Mouse (Mus musculus): Measurements from ENCODE around the gene Spen.

Spen gene

DNA sequence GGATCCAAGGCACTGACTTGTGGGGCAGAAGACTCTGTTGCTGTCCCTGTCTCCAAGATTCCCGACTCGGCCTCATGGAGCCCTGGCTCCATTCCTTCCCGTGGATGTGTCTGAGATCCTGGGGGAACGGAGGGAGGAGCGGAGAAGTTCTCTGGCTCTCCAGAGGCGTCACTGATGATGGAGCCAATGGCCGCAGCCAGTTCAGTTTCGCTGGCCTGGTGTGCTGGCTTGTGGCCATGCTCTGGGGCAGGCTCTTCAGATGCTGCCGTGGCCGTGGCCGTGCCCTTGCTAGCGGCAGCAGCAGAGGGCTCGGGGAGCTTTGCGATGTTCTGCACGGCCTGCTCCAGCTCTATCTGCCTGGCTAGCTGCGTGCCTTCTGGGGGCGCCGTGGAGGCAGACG is 64.0 kb downstream of the Spen start:
- peak; percentile 31 for DNase-seq (ENCODE audit: low read depth, low spot score)

DNA sequence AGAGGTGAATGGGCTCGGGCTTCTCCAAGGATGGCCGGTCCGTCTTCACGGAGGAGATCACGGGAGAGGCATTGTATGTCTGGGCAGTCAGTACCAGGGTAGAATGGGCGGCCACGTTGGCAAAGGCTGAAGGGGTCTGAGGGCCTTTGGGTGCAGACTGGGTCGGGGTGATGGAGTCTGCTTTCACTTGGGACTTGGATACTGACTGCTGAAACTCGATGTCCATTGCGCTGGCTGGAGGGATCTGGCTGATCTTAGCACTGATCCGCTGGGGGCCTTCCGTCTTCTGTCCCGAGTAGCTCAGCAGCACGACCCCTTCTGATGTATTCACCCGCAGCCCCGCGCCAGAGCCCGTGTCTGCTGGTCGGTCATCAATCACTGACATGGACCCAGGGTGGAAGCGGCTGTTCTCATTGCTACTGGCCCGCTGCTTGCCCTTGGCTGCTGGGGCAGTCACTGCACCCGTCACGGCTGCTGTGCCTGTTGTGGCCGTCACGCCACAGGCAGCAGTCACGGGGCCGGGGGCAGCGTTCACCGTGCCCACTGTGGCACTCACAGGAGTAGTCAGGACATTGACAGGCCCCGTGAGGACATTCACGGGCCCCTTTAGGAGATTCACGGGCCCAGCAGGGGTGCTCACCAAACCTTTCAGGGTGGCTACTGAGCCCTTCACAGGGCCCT is 65.6 kb downstream of the Spen start:
- DNase-seq (ENCODE audit: low read depth, low spot score), result no peak

DNA sequence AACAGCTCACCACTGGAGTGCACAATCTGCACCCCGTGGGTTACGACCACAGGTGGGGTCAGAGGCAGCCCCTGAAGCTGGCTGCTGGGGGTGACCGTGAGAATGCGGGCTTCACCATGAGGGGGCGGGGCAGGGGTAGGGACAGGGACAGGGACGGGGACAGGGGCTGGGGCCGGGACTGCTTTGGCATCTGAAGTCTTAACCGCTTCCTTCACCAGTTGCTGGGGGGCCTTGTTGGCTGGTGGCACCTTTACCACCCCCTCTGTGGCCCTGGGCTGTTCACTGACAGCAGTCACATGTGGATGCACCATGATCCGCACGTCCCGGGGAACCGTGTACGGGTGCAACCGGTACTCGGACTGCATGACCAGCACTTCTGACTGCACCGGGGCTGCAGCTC is 66.9 kb downstream of the Spen start:
- no peak for DNase-seq (ENCODE audit: low read depth, low spot score)

DNA sequence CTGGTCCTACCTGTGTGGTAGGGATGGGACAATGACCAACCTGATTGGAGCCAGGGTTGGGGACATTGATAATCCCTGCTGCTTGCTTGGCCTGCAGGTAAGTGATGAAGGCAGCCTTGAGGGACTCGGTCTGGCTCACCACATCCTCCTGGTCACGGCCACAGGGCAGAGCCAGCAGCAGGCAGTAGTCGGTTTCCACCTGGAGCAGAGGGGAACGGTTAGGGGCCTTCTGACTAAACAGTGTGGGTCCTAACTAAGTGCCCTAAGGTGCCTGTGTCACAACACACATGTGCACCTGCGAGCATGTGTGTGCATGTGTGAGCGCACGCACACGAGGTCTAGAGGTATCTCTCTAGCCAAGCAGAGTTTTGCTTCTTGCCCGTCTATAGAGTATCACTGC is 69.1 kb downstream of the Spen start:
- no peak for DNase-seq (ENCODE audit: low read depth, low spot score)

DNA sequence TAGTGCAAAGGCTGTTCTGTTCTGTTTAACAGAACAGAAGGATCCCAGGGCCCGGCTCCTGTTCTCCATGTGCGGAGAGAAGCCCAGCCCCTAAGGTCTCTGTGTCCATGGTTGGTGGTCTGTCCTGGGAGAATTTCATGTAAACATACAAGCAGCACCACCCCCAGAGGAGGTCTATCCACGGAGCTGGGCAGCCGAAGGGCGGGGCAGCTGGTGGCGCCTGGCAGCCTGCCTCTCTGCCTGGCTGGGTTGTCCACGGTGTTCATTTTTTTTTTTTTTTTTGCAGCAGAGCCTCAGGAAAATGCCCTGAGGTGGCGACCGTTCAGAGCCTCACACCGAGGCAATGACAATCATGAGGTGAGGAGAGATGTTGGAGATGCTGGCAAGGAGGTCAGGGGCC is 69.8 kb downstream of the Spen start:
- no peak for DNase-seq (ENCODE audit: low read depth, low spot score)

DNA sequence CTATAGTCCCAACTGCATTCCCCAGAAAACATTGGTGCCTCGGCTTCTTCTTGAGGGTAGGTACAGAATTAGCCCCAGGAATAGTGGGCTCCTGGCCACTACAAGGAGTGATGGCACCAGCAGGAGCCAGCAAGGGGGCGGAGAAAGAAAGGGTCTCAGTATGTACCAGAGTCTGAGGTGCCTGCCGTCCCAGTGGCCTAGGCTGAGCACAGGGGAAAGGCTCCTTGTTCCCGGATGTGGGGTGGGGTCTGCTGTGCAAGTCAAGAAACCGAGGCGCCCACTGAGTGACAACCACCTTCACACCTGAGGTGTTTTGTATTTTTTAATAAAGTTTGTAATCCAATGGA is 70.8 kb downstream of the Spen start:
- no peak for DNase-seq (ENCODE audit: low read depth, low spot score)

DNA sequence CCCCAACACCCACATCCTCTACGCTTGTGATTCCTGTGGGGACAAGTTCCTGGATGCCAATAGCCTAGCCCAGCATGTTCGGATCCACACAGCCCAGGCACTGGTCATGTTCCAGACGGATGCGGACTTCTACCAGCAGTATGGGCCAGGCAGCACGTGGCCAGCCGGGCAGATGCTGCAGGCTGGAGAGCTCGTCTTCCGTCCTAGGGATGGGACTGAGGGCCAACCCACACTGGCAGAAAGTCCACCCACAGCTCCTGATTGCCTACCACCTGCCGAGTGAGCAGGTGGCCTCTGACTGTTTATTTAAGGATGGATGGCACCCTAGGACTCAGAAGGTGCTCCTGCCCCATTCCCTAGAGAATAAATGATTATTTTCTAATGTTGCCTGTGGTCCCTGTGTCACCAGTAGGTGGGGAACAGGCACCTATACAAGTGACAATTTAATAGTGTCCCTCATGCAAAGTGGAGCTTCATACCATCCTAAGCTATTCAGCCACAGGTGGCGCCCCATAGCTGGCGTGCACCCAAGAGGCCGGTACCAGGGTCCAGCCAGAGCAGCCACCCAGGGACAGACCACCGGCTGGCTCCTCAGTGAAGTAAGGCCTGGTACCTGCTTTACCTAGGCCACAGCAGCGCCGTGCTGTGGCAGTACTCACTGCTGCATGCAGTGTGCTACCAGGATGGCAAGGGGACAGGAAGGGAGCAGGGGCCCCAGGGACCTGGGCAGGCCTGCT is 71.4 kb downstream of the Spen start:
- no peak for DNase-seq (ENCODE audit: low read depth, low spot score)

DNA sequence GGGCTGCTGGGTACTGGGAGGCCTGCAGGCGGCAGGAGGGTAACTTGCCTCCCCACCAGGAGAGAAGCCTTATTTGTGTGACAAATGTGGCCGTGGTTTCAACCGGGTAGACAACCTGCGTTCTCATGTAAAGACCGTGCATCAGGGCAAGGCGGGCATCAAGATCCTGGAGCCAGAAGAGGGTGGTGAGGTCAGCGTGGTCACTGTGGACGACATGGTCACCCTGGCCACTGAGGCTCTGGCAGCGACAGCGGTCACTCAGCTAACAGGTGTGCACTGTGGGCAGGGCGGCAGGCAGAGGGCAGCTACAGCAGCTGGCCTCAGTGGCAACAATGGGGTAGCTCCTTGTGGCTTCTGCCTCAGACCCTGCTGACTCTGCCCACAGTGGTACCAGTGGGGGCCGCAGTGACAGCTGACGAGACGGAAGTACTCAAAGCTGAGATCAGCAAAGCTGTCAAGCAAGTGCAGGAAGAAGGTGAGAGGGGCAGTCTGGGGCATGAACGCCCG is 72.1 kb downstream of the Spen start:
- DNase-seq (ENCODE audit: low read depth, low spot score), result no peak

DNA sequence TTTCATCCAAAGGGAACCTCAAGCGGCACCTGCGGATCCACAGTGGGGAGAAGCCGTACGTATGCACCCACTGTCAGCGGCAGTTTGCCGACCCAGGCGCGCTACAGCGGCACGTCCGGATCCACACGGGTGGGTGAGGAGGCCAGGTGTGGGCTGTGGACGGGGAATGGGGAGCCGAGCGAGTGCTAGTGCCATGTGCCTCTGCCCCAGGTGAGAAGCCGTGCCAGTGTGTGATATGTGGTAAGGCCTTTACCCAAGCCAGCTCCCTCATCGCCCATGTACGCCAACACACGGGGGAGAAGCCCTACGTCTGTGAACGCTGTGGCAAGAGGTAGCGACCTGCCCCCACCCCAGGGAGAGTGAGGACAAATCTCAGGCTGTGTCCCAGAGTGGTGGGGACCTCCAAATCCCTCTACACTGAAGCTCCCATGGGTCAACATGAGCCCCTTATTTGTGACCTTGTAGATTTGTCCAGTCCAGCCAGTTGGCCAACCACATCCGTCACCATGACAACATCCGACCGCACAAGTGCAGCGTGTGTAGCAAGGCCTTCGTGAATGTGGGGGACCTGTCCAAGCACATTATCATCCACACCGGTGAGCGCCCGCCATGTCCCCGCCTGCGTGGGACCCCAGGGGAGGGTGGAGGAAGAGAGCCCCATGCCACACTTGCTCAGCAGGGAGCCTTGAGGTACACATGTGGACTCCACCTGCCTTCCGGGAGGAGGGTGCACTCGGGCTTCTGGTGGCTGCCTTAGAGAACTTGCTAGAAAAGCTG is 72.7 kb downstream of the Spen start:
- DNase-seq (ENCODE audit: low read depth, low spot score), result no peak

DNA sequence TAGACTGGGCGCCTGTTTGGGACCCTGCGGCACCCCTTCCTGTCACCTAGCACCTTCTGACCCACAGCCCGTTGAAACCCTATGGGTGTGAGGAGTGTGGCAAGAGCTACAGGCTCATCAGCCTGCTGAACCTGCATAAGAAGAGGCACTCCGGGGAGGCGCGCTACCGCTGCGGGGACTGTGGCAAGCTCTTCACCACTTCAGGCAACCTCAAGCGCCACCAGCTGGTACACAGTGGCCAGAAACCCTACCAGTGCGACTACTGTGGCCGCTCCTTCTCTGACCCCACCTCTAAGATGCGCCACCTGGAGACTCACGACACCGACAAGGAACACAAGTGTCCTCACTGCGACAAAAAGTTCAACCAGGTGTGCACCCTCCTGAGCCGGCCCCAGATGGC is 73.7 kb downstream of the Spen start:
- peak; percentile 68 for DNase-seq (ENCODE audit: low read depth, low spot score)

DNA sequence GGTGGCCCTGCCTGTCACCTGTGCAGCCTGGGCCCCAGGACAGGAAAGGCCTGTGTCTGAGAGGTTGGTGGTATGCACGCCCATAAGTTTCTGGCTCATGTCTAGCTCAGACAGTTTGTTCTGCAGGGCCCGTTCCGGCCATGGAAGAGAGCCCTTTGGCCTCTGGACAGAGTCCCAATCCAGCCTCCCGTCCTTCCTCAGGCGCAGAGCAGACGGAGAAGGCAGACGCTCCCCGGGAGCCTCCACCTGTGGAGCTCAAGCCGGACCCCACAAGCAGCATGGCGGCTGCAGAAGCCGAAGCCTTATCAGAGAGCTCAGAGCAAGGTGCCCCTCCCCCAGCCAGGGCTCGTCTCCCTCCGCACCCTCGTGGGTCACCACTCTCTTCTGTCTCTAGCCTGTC is 74.9 kb downstream of the Spen start:
- no peak for DNase-seq (ENCODE audit: low read depth, low spot score)

DNA sequence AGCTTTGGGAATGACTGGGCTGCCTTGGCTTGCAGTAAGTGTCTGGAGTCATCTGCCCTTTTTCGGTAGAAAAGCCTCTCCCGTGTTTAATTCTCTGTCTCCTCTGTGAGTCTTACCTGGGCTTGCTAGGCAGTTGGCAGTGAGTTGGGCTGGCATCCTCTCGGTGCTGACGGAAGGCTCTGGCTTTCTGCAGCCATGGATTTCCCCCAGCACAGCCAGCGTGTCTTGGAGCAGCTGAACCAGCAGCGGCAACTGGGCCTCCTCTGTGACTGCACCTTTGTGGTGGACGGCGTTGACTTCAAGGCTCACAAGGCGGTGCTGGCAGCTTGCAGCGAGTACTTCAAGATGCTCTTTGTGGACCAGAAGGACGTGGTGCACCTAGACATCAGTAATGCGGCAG is 76.8 kb downstream of the Spen start:
- DNase-seq (ENCODE audit: low read depth, low spot score), result no peak

DNA sequence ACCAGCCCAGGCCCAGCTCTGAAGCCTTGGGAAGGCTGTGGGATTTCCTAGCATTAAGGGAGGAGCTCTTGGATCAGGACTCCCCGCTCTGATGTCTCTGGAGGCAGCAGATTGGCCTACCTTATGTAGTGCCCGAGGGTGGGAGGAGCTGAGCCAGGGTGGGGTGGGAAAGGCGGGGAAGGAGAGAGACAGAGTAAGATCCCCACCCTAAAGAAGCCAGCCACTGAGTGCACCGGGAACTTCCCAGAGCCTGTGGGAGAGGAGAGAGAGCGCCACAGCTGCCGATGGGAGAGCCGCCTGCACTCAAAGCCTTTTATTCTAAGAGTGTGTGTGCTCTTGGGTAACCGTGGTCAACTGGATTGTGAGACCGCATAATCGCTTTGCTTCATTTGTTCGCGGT is 77.3 kb downstream of the Spen start:
- DNase-seq (ENCODE audit: low read depth, low spot score), result no peak

DNA sequence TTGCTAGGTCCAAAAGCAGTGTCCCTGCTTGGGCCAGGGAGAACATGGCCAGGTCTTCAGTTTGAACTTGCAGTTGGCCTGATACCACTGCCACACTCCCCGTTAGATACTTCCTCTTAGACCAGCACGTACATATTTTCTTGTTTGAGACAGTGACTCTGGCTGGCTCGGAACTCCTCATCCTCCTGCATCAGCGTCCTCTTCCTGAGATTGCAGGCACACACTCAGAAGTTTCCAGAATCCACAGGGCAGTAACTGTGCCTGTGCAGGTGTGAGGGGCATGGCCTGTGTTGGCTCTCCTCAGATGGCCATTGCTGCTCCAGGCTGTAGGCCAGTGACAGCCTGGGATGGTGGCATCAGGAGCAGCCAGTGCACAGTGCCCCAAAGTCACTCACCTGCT is 77.9 kb downstream of the Spen start:
- DNase-seq (ENCODE audit: low read depth, low spot score), result no peak

DNA sequence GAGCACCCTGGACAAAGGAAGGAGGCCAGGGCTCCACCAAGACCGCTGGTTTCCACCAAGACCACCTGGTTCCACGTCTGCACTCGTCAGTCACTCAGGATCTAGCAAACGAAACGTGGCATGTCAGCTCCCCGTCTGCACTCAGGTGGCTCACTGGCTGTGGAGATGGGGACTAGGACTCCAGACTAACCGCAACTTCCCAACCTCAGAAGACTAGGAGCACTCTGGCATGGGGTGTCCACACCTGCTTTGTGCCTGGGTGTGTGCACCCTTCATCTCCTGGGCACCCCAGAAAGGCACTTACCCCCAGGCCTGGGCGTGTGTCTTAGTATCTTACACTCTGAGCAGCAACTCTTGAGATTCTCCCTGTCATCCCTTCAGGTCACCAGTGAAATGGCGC is 78.6 kb downstream of the Spen start:
- no peak for DNase-seq (ENCODE audit: low read depth, low spot score)

DNA sequence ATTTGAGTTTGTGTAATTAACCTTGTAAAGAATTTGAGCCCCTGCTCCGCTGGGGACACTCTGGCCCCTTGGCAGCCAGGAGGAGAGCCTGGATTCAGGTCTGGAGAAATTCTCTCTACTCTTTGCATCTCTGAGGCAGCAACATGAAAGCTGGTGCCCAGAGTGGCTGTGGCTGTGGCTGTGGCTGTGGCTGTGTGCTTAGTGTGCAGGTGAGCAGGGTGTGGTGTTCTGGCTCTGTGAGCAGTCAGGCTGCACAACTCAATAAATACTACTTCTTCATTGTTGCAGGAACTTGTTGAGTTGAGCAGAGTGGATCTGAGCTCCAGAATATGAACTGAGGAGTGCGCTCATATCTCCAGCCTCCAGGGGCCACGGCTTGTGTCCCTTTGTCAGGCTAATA is 79.5 kb downstream of the Spen start:
- no peak for DNase-seq (ENCODE audit: low read depth, low spot score)

DNA sequence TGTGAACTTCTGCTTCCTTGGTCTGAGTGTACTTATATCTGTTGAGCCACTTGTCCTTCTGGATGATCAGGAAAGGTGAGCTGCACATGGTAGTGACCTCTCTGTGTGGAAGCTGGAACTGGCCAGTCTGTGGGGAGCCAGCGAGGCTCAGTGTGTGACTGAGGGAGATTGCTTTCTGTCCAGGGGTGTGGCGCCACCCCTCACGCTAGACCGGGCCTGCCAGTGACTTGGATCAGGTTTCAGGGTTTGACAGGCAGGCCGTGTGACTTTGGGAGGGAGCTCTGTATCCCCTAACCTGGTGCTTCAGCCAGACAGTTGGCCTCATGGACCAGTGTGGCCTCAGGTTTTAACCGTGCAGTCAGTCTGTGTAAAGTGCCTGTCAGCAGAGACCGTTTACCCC is 80.2 kb downstream of the Spen start:
- DNase-seq (ENCODE audit: low read depth, low spot score), result no peak

DNA sequence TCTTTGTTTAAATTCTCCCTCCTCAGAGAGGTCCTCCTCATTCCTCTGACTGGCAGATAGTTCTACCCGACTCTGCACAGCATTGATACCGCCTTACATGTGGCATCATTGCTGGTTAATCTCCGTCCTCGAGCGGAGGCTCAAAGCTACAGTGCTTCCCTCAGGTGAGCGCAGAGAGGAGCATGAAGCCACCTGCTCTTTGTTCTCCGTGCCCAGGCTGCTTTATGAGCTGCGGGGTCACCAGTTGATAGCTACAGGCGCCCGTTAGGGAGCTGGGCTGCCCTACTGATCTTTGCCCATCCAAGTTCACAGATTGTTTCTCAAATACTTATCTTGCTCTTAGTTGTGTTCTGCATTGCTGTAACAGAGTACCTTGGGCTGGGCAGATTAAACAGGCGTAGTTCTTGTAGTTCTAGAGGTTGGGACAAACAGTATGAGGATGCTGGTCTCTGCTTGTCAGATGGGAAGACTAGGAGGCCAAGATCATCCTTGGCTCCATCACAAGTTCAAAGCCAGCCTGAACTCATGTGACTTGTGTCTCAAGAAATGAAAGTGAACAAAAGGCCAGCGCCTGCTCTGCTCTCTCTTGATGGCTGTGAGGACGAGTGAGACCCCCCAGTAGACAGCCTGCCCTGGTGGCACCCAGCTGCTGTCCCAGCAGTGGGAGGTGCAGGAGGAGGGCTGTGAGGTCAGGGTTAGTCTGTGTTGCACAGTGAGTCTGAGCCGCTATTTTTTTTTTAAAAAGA is 82.0 kb downstream of the Spen start:
- DNase-seq (ENCODE audit: low read depth, low spot score), result no peak

DNA sequence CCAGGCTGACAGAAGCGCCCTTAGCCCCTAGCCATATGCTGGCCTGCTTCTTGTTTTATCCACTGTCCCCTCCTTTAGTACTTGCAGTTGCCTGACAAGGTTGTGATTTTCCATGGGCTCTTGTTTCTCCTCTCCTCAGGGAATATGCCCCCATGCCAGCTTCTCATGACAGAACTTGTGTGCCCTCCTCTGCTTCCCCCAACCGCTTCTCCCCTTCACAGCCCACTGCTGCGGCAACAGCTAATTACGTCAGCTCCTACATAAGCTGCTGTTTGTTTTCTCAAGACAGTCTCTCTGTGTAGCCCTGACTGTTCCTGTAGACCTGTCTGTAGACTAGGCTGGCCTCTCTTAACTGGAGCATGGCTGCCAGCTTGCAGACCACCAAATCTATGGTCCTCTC is 82.9 kb downstream of the Spen start:
- no peak for DNase-seq (ENCODE audit: low read depth, low spot score)

DNA sequence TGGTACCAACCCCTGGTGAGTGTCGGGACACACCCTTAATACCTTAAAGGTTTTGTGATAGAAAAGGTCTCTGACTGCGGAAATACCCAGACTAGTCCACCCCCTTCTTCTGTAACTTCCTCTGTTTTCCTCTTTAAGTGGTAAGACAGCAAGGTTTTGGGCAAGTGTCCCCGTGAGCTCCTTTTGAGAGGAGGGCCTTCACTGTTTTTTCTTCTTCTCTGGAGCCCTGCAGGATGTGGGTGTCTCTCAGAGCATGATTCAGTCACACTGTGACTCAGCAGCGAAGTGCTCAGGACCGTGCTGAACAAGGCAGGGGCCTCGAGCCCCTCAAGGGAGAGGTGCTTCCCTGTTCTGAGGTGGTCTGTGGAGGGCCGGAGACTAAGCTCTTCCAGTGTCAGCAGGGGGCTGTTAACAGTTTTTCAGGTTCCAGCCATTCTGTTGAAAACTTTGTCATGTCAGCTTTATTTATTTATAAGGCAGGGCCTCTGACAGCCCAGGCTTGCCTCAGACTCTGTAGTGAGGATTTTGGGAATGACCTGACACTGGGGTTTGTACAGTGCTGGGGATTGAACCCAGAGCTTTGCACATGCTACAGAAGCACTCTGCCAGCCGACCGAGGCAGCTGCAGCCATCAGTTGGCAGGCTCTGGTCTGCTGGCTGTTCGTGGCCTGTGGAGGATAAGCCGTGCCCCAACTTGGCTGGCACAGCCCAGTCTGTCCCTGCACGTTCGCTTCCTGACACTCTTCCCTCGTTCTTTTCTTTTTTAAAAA is 83.6 kb downstream of the Spen start:
- no peak for DNase-seq (ENCODE audit: low read depth, low spot score)

DNA sequence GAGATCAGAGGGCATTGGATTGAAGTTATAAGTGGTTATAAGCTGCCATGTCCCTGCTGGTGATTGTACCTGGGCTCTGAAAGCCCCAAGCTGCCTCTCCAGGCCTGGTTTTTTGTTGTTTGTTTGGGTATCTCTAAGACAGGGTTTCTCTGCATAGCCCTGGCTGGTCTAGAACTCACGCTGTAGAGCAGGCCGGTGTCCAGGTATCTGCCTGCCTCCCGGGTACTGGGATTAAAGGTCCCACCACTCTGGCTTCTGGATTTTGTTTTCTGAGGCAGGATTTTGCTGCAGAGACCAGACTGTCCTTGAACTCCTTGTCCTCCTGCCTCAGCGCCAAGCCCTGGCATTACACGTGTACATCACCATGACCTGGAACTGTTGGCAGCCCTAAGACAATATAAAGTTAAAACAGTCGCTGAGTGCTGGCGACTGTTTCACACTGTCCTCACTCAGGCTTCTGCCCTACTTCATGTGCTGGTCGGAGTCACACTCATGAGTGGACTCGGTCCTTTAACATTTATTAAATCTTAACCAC is 86.4 kb downstream of the Spen start:
- no peak for DNase-seq (ENCODE audit: low read depth, low spot score)
